Mouse (Mus musculus) CH12.LX (cell line): ENCODE results near the gene Ndufa13.
A peak's percentile ranks its signal among the peaks of the same experiment; 100 is the strongest.

ENCODE experiments used
- CTCF ChIP-seq, 2 experiments: IDR thresholded peaks in 1 of 2; conservative IDR thresholded peaks in 1 of 2; 2 replicates each; pipeline ENCODE4 v1.5.1; 2011 to 2012; ENCODE audit warnings: low read depth in 2 of 2, low read length in 2 of 2, improper control_type of control experiment in 1 of 2, inconsistent platforms in 1 of 2, mild to moderate bottlenecking in 1 of 2, moderate library complexity in 1 of 2
- EP300 ChIP-seq: IDR thresholded peaks from 2 replicates; pipeline ENCODE4 v1.6.1; 2011; ENCODE audit warnings: low read length, improper control_type of control experiment
- MYC ChIP-seq: IDR thresholded peaks from 2 replicates; pipeline ENCODE4 v1.6.1; 2011; ENCODE audit warnings: low read depth, mild to moderate bottlenecking, improper control_type of control experiment, low read length

- peak; percentile 77 for TF ChIP-seq EP300
- peak; percentile 88 to 95 for TF ChIP-seq CTCF (conservative IDR thresholded peaks at IDR 0.05 in 1 of 2, IDR thresholded peaks at IDR 0.05 in 1 of 2; ENCODE audit: low read depth in 2 of 2, low read length in 2 of 2)
- TF ChIP-seq MYC, result peak; percentile 71; the same call in 1 of the 2 replicates
These were observed 16.7 kb upstream of the Ndufa13 start for GRCm38 (mm10) chr8:69919010-69919409.
